30 mouse cellular contexts compared by ENCODE assay signal in genomic region chr6:72093121-72093520, GRCm38 (mm10). TPM values are rescaled to one million over a fixed set of nuclear protein-coding genes. Genes with fewer than 3 reads are reported as not detected.
A peak's percentile ranks its signal among the peaks of the same experiment; 100 is the strongest.
DNase-seq lines count a peak whose midpoint lies in the region; ATAC-seq lines count a peak whose summit lies in the region.
"Had no signal": no experiment of that assay in that cellular context is flagged by ENCODE, and none has a peak within 500 bp of the region (broad histone marks: within the 10 kb centered on the region; RNA-seq: fewer than 3 reads in every experiment).

No protein-coding gene starts in this region.

- 51% methylated on average over 1 of the region's 1 CpGs for WGBS in heart, embryonic 13.5 days
- WGBS in liver, embryonic 12.5 days (ENCODE audit: insufficient replicate concordance), result 56% methylated on average over 1 of the region's 1 CpGs

- H3K27ac ChIP-seq in heart, embryonic 13.5 days (replicated peaks), result peak overlapping the region; percentile 73
- 0 out of 2 replicates have a peak overlapping the region, but pooled peaks have one; percentile 34 for H3K27ac ChIP-seq in liver, embryonic 12.5 days
- H3K27ac ChIP-seq: hindbrain, embryonic 10.5 days; intestine, embryonic 15.5 days; midbrain, embryonic 15.5 days; neural tube, embryonic 12.5 days; stomach, postnatal 0 days had no signal

- no peak for ATAC-seq in heart, embryonic 13.5 days (ENCODE audit: extremely low read depth, insufficient number of reproducible peaks, low FRiP score, low TSS enrichment)
- ATAC-seq in liver, embryonic 12.5 days, result no peak
- ATAC-seq: forebrain, embryonic 16.5 days; hindbrain, embryonic 16.5 days; intestine, embryonic 15.5 days; midbrain, embryonic 15.5 days; Patski had no signal

- no peak overlapping the region for H3K4me3 ChIP-seq in heart, embryonic 13.5 days
- no peak overlapping the region for H3K4me3 ChIP-seq in liver, embryonic 12.5 days
- H3K4me3 ChIP-seq: forebrain, embryonic 10.5 days; hindbrain, embryonic 10.5 days; intestine, embryonic 15.5 days; liver, embryonic 15.5 days; midbrain, embryonic 15.5 days; neural tube, embryonic 12.5 days had no signal

- no peaks in the 10 kb centered on the region for H3K27me3 ChIP-seq in heart, embryonic 13.5 days (replicated peaks)
- H3K27me3 ChIP-seq in liver, embryonic 12.5 days (replicated peaks), result no peaks in the 10 kb centered on the region; the same call in 1 of the 2 replicates
- H3K27me3 ChIP-seq: CH12.LX; intestine, embryonic 15.5 days; midbrain, embryonic 15.5 days; neural tube, embryonic 12.5 days; Patski had no signal

- no peak for DNase-seq in heart, postnatal 36 days
- peak; percentile 15 for DNase-seq in kidney, adult 9 months
- DNase-seq in kidney, adult 18-20 months, result no peak
- DNase-seq in liver, result no peak
- no peak for DNase-seq in cerebellum, adult 11-12 months
- no peak for DNase-seq in layer of hippocampus, adult 11-12 months (ENCODE audit: low spot score)
- DNase-seq: adrenal gland, postnatal 36 days; B cell, adult 2 months; cerebellum, adult 18-20 months; cerebellum, postnatal 25 days; embryo, embryonic 11 days; gastrocnemius, postnatal 10 days; lung, postnatal 4 days; right cerebral cortex, postnatal 14 days; thymus, adult 2 months; thymus, postnatal 4 days had no signal

- no peaks in the 10 kb centered on the region for H3K36me3 ChIP-seq in heart, embryonic 13.5 days
- H3K36me3 ChIP-seq in liver, embryonic 12.5 days, result no peaks in the 10 kb centered on the region
- H3K36me3 ChIP-seq: forebrain, embryonic 10.5 days; G1E; hindbrain, embryonic 10.5 days; intestine, embryonic 15.5 days; liver, embryonic 15.5 days; midbrain, embryonic 15.5 days; neural tube, embryonic 12.5 days had no signal

- peaks cover 36% of the 10 kb centered on the region for H3K4me1 ChIP-seq in heart, embryonic 13.5 days
- H3K4me1 ChIP-seq in liver, embryonic 12.5 days, result peaks cover 29% of the 10 kb centered on the region

- H3K9ac ChIP-seq in heart, embryonic 13.5 days, result peak overlapping the region; percentile 66
- H3K9ac ChIP-seq in liver, embryonic 12.5 days, result no peak overlapping the region
- H3K9ac ChIP-seq: intestine, embryonic 15.5 days; liver, embryonic 15.5 days; midbrain, embryonic 15.5 days; neural tube, embryonic 12.5 days had no signal

- no peak overlapping the region for H3K4me2 ChIP-seq in heart, embryonic 13.5 days
- no peak overlapping the region for H3K4me2 ChIP-seq in liver, embryonic 12.5 days
- H3K4me2 ChIP-seq: intestine, embryonic 15.5 days; liver, embryonic 15.5 days; midbrain, embryonic 15.5 days; neural tube, embryonic 12.5 days had no signal

- no peaks in the 10 kb centered on the region for H3K9me3 ChIP-seq in heart, embryonic 13.5 days
- H3K9me3 ChIP-seq in liver, embryonic 12.5 days (replicated peaks), result no peaks in the 10 kb centered on the region
- H3K9me3 ChIP-seq: forebrain, embryonic 10.5 days; G1E; hindbrain, embryonic 10.5 days; intestine, embryonic 15.5 days; liver, embryonic 15.5 days; midbrain, embryonic 15.5 days; neural tube, embryonic 12.5 days had no signal

- intact Hi-C loops in heart, postnatal 36 days (cut with DNase I), result no loop called here

RNA-seq across cellular contexts. Expression of gene St3gal5, which starts 4.3 kb away (rescaled TPM):
- polyA plus RNA-seq in heart, embryonic 13.5 days (2015; fragmentation: Nextera tagmentation; extraction: Ambion mirVana), result 50.2 and 50.8 TPM in 2 replicates
- total RNA-seq in heart, postnatal 36 days (2021), result 10 to 100 TPM; 58.4 to 66.9 TPM
- 166 and 181 TPM in 2 replicates for polyA plus RNA-seq in liver, embryonic 12.5 days (2016; fragmentation: Nextera tagmentation; extraction: Ambion mirVana)
